Mouse (Mus musculus) T-cell, adult 2 months (primary cell): ENCODE results near the gene Fam129a.
"Not testable (repeated sequence)": the region's sequence is repeated elsewhere in the genome, so short reads cannot be mapped to it uniquely, and the experiment has no call there.

Experiments
- DNase-seq: peaks from one replicate; pipeline ENCODE4 v3.0.0; 2022; ENCODE audit warnings: low spot score

Fam129a gene

GRCm38 (mm10) chr1:151741199-151741621, 170.2 kb downstream of the Fam129a start:
- no peak for DNase-seq

- not testable (repeated sequence) for DNase-seq
Measured at GRCm38 (mm10) chr1:151749894-151750293, 178.9 kb downstream of the Fam129a start.

- no peak for DNase-seq
Measured at GRCm38 (mm10) chr1:151752946-151753345, 182.0 kb downstream of the Fam129a start.

DNA sequence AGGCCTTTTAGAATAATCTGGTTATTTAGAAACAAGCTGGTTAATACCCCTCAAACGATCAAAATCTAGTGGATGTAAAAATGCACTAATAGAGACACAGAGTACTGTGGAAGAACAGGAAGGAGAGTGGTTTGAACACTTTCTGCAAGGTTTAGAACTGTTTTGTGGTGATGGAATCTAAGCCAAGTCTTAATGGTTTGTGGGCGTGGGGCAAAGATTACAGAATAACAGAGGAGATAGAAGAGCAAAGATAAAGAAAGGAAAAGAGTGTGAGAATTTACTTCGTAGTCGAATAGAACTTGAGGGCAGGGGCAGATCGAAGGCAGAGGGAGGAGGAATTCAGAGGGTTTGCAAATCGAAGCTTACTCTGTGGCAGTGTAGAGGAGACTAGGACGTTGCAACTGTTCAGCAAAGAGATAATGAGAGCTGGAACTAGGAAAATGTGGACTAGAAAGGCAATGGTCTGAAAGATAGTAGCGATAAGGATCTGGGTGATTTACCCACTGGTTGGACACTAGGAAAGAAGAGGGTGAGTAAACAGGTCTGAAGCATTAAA, 182.5 kb downstream of the Fam129a start:
- DNase-seq: no peak

DNA sequence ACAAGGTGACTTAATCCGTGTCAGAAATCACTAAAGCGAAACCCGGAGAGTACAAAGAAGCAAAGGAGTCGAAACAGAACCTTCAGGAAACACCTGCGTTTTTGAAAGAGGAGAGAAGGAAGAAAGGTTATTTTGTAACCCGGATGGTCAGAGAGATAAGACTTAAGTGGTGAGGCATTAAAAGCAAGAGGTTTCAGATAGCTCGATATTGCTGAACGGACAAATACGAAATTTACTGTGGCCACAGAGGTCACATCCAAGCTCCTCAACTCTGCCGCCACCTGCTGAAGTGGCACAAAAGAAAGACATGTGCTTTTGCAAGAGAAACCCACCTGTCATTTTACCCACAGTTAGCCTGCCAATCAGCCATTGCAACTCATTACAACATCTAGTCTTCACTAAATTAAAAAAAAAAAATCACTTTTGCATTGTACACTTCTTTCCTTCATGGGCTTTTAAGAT, 183.1 kb downstream of the Fam129a start:
- DNase-seq: peak; percentile 3

- DNase-seq: peak; percentile 99
Measured at GRCm38 (mm10) chr1:151754881-151755659, 184.1 kb downstream of the Fam129a start, which contains the start of gene Edem3. Gene Edem3, plus strand, starts transcription at chr1:151755371.

DNA sequence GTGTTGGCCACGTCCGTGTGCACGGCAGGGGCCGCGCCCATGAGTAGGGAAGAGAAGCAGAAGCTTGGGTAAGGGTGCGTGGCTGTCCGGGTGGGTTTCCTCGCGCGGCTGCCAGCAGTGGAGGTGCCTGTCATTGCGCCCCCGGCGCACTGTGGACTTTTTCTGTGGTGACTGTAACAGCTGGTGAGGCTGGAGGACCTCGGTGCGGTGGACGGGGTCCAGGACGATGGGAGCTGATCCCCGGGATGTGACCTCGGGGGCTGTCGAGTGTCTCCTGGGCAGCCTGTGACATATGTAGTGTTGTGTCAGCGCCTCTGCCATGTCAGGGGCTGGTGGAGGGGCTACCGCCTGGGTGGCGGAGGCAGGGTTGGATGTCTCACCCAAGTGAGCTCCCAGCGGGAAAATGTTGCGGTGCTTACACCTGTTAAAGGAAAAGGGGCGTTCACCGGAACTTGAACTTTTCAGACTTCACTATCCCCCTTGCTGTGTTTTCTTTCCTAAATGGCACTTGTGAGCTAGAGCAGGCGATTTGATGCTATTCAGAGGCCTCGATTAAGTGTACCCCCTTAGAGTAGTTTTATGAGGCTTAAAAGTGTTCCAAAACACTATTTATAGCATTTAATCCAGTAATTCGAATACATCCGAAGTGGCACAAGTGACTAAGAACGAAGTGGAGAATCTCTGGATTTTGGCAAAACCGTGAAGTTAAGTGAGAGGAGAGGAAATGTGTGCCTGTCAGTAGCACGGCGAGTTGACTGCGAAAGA, 184.9 kb downstream of the Fam129a start:
- no peak for DNase-seq

- DNase-seq: no peak
Measured at GRCm38 (mm10) chr1:151756425-151756728, 185.4 kb downstream of the Fam129a start.

- DNase-seq: no peak
Measured at GRCm38 (mm10) chr1:151758301-151758700, 187.3 kb downstream of the Fam129a start.

GRCm38 (mm10) chr1:151758991-151759390, 188.0 kb downstream of the Fam129a start:
- DNase-seq: no peak

DNA sequence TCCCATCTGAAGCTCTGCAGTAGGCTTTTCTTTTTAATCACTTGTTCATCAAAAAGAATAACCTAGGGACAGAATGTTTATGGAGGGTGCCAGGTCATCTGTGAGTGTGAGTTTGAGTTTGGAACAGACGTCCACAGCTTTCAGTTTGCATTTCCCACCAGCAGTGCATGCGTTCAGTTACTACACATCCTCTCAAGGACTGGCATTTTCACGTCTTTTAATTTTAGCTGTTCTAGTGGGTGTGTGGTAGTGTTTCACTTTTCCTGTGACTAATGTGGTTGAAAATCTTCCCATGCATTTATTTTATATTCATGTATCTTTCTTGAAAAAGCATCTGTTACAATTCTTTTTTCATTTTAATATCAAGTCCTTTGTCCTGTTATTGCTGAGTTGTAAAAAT, 193.2 kb downstream of the Fam129a start:
- DNase-seq: no peak

- DNase-seq: peak; percentile 22
Measured at GRCm38 (mm10) chr1:151766166-151766565, 195.2 kb downstream of the Fam129a start.

- no peak for DNase-seq
Measured at GRCm38 (mm10) chr1:151766976-151767654, 196.1 kb downstream of the Fam129a start.

GRCm38 (mm10) chr1:151769200-151769913, 198.4 kb downstream of the Fam129a start:
- DNase-seq: no peak
